ENCODE assay signal across 16 mouse cellular contexts in the genomic region with DNA sequence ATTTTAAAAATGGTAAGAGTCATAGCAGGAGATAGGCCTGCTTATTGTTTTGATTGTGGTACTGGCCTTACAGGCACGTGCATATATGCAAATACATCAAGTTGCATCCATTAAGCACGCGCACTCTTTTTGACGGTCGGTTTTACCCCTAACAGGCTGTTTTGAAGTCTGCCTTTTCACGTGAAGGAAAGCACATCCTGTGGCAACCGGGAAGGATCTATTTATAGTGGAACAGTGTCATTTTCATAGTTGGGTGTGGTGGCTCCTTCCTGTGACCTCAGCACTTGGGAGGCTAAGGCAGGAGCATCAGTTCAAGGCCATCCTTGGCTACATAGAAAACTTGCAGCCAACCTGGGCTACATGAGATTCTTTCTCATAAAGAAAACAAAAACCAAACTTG.
"Had no signal": no experiment of that assay in that cellular context is flagged by ENCODE, and none has a peak within 500 bp of the region (broad histone marks: within the 10 kb centered on the region; RNA-seq: fewer than 3 reads in every experiment).

No protein-coding gene starts in this region.

- H3K4me1 ChIP-seq: neural tube, embryonic 13.5 days; stomach, embryonic 15.5 days had no signal

- H3K9me3 ChIP-seq: neural tube, embryonic 13.5 days; neural tube, embryonic 15.5 days; stomach, embryonic 15.5 days had no signal

- H3K36me3 ChIP-seq: neural tube, embryonic 13.5 days; neural tube, embryonic 15.5 days; stomach, embryonic 15.5 days had no signal

- H3K4me3 ChIP-seq: neural tube, embryonic 13.5 days; neural tube, embryonic 15.5 days; stomach, embryonic 15.5 days had no signal

- H3K9ac ChIP-seq: neural tube, embryonic 13.5 days; neural tube, embryonic 15.5 days; stomach, embryonic 15.5 days had no signal

- H3K27me3 ChIP-seq: neural tube, embryonic 13.5 days; neural tube, embryonic 15.5 days; stomach, embryonic 15.5 days had no signal

- DNase-seq: retina, postnatal 1 day; right cerebral cortex, adult 18-20 months; right cerebral cortex, postnatal 14 days; right cerebral cortex, postnatal 25 days; right cerebral cortex, postnatal 4 days; spleen, adult 18-20 months; thymus, adult 18-20 months; thymus, adult 2 months; thymus, postnatal 14 days; thymus, postnatal 25 days; thymus, postnatal 36 days; thymus, postnatal 4 days had no signal

- H3K4me2 ChIP-seq: neural tube, embryonic 13.5 days; neural tube, embryonic 15.5 days; stomach, embryonic 15.5 days had no signal

- H3K27ac ChIP-seq: neural tube, embryonic 13.5 days; neural tube, embryonic 15.5 days; stomach, embryonic 15.5 days; stomach, postnatal 0 days had no signal
